Mouse (Mus musculus) bone marrow macrophage, adult 2 months (primary cell): Measurements from ENCODE around the gene Atp2c2. TPM values are rescaled to one million over a fixed set of nuclear protein-coding genes. Genes with fewer than 3 reads are reported as not detected.

Experiments
- H3K27ac ChIP-seq: 2 replicates; pipeline ENCODE4 v1.5.1; 2012; ENCODE audit warnings: low read depth, low read length; ENCODE audit not compliant: insufficient read depth
- H3K4me1 ChIP-seq: 2 replicates; pipeline ENCODE4 v1.6.1; 2012; ENCODE audit warnings: low read length; ENCODE audit not compliant: control insufficient read depth, insufficient read depth
- H3K4me3 ChIP-seq: 2 replicates; pipeline ENCODE4 v1.5.1; 2012; ENCODE audit warnings: mild to moderate bottlenecking, low read length, moderate library complexity; ENCODE audit not compliant: insufficient read depth
- CTCF ChIP-seq: IDR thresholded peaks from 2 replicates; pipeline ENCODE4 v1.5.1; 2012; ENCODE audit warnings: low read depth, mild to moderate bottlenecking, low read length, moderate library complexity
- POLR2A ChIP-seq: IDR thresholded peaks from 2 replicates; pipeline ENCODE4 v1.6.1; 2012; ENCODE audit warnings: mild to moderate bottlenecking, low read depth, low read length, borderline replicate concordance
- polyA plus RNA-seq: library from polyadenylated mRNA; stranded (reverse); fragments of >200 nt; gene quantifications from 2 replicates; pipeline ENCODE4 v1.2.4, GENCODE M21; 2012; ENCODE audit not compliant: missing spikeins, insufficient read depth, insufficient read length

Gene Atp2c2
- polyA plus RNA-seq, 1 experiment: not detected

GRCm38 (mm10) chr8:119762226-119763220 is 62.7 kb downstream of the Atp2c2 start:
- Histone ChIP-seq H3K4me1 (no peaks in the 10 kb centered on the region), H3K4me3 (no peak overlapping the region), H3K27ac (no peak overlapping the region)
- no peak for TF ChIP-seq CTCF
- no peak for TF ChIP-seq POLR2A

- no peaks in the 10 kb centered on the region for H3K4me1 ChIP-seq
- no peak for TF ChIP-seq POLR2A
- no peak for TF ChIP-seq CTCF
- no peak overlapping the region for H3K4me3 ChIP-seq
- no peak overlapping the region for H3K27ac ChIP-seq
Measured at GRCm38 (mm10) chr8:119765311-119765710, 65.5 kb downstream of the Atp2c2 start.

GRCm38 (mm10) chr8:119765761-119766444 is 66.1 kb downstream of the Atp2c2 start:
- Histone ChIP-seq H3K4me1 (no peaks in the 10 kb centered on the region), H3K27ac (no peak overlapping the region), H3K4me3 (no peak overlapping the region)
- TF ChIP-seq CTCF (no peak), POLR2A (no peak)

GRCm38 (mm10) chr8:119776668-119777245 is 76.9 kb downstream of the Atp2c2 start:
- no peak for TF ChIP-seq POLR2A
- no peak for TF ChIP-seq CTCF
- no peak overlapping the region for H3K4me3 ChIP-seq
- H3K27ac ChIP-seq: no peak overlapping the region
- peaks cover 4% of the 10 kb centered on the region for H3K4me1 ChIP-seq

- Histone ChIP-seq H3K4me3 (peak overlapping the region; percentile 86), H3K4me1 (peaks cover 4% of the 10 kb centered on the region), H3K27ac (peak overlapping the region; percentile 26)
- TF ChIP-seq CTCF (no peak), POLR2A (no peak)
Measured at GRCm38 (mm10) chr8:119777765-119778164, 78.0 kb downstream of the Atp2c2 start.

- H3K27ac ChIP-seq: peak within 1 kb of the TSS; percentile 26
- peaks cover 4% of the 10 kb centered on the region for H3K4me1 ChIP-seq
- TF ChIP-seq CTCF (no peak), POLR2A (0 out of 2 replicates have a peak, but pooled peaks have one; percentile 17)
- H3K4me3 ChIP-seq: peak within 1 kb of the TSS; percentile 86
Measured at GRCm38 (mm10) chr8:119778263-119778662, 78.5 kb downstream of the Atp2c2 start, which contains the start of gene Tldc1. Gene Tldc1 (minus strand): TSS chr8:119778416.

GRCm38 (mm10) chr8:119779013-119779737 is 79.4 kb downstream of the Atp2c2 start:
- TF ChIP-seq POLR2A (no peak), CTCF (peak; percentile 92)
- H3K4me3 ChIP-seq: no peak overlapping the region
- no peak overlapping the region for H3K27ac ChIP-seq
- H3K4me1 ChIP-seq: peaks cover 8% of the 10 kb centered on the region

- TF ChIP-seq CTCF (no peak), POLR2A (no peak)
- Histone ChIP-seq H3K4me3 (no peak overlapping the region), H3K27ac (no peak overlapping the region), H3K4me1 (peaks cover 14% of the 10 kb centered on the region)
Measured at GRCm38 (mm10) chr8:119780402-119781049, 80.7 kb downstream of the Atp2c2 start.

GRCm38 (mm10) chr8:119781086-119781840 is 81.5 kb downstream of the Atp2c2 start:
- Histone ChIP-seq H3K4me3 (no peak overlapping the region), H3K27ac (no peak overlapping the region), H3K4me1 (peaks cover 14% of the 10 kb centered on the region)
- TF ChIP-seq POLR2A (no peak), CTCF (no peak)
